Mouse (Mus musculus): ENCODE measurements around the gene Cdc25b. TPM values are rescaled to one million over a fixed set of nuclear protein-coding genes. Genes with fewer than 3 reads are reported as not detected.

Gene Cdc25b
- total and polyA plus RNA-seq, 3 experiments = 4.3 to 12.5 (median 10.3) TPM

- peaks cover 29% of the 10 kb centered on the region for H3K4me1 ChIP-seq (ENCODE audit: control insufficient read depth, insufficient read depth, low read length)
- 34% methylated on average over 5 of the region's 5 CpGs for WGBS
- H3K36me3 ChIP-seq (ENCODE audit: control insufficient read depth, insufficient read depth, low read length) = peaks cover 30% of the 10 kb centered on the region
- no peaks in the 10 kb centered on the region for H3K79me2 ChIP-seq (replicated peaks; ENCODE audit: control insufficient read depth, insufficient read depth, low read length)
- intact Hi-C loops (cut with DNase I) = loop anchor here (2.0 kb wide), 1 partner anchor 16 kb away; no protein-coding TSS in a partner anchor
- H3K27ac ChIP-seq = peak overlapping the region; percentile 77
- no peaks in the 10 kb centered on the region for H3K27me3 ChIP-seq (ENCODE audit: control insufficient read depth, insufficient read depth, low read length)
- no peak overlapping the region; the same call in 1 of the 2 replicates for H3K4me3 ChIP-seq
- DNase-seq = peak in 1 of 2 experiments; percentile 36
- peak overlapping the region; percentile 22; the same call in 1 of the 2 replicates for H3K9ac ChIP-seq (ENCODE audit: low read depth, low read length)
- TF ChIP-seq CTCF (IDR thresholded peaks at IDR 0.05) (no peak), POLR2A (IDR thresholded peaks at IDR 0.05; ENCODE audit: insufficient read depth, low read depth, low read length) (0 out of 2 replicates have a peak, but pooled peaks have one; percentile 3), EP300 (IDR thresholded peaks at IDR 0.05; ENCODE audit: insufficient read depth, low read depth, low read length) (no peak)
Observed at GRCm38 (mm10) chr2:131140533-131140905, 46.2 kb upstream of the Cdc25b start.

GRCm38 (mm10) chr2:131141336-131141986 lies 45.3 kb upstream of the Cdc25b start:
- intact Hi-C loops (cut with DNase I) = loop anchor here (2.0 kb wide), 1 partner anchor 17 kb away; no protein-coding TSS in a partner anchor
- Histone ChIP-seq H3K79me2 (replicated peaks; ENCODE audit: control insufficient read depth, insufficient read depth, low read length) (no peaks in the 10 kb centered on the region), H3K36me3 (ENCODE audit: control insufficient read depth, insufficient read depth, low read length) (peaks cover 23% of the 10 kb centered on the region), H3K4me3 (no peak overlapping the region), H3K4me1 (ENCODE audit: control insufficient read depth, insufficient read depth, low read length) (peaks cover 26% of the 10 kb centered on the region), H3K9ac (ENCODE audit: low read depth, low read length) (peak overlapping the region; percentile 4; the same call in 1 of the 2 replicates), H3K27ac (peak overlapping the region; percentile 77), H3K27me3 (ENCODE audit: control insufficient read depth, insufficient read depth, low read length) (no peaks in the 10 kb centered on the region)
- DNase-seq = peak in 1 of 2 experiments; percentile 23
- WGBS = 77% methylated on average over 8 of the region's 8 CpGs
- TF ChIP-seq EP300 (IDR thresholded peaks at IDR 0.05; ENCODE audit: insufficient read depth, low read depth, low read length) = no peak

GRCm38 (mm10) chr2:131142592-131142991 lies 44.2 kb upstream of the Cdc25b start:
- H3K4me1 ChIP-seq (ENCODE audit: control insufficient read depth, insufficient read depth, low read length) = peaks cover 24% of the 10 kb centered on the region
- peak; percentile 96 for TF ChIP-seq CTCF (IDR thresholded peaks at IDR 0.05)
- TF ChIP-seq POLR2A (IDR thresholded peaks at IDR 0.05; ENCODE audit: insufficient read depth, low read depth, low read length) = no peak
- peak; percentile 59; the same call in 1 of the 2 replicates for TF ChIP-seq EP300 (IDR thresholded peaks at IDR 0.05; ENCODE audit: insufficient read depth, low read depth, low read length)
- DNase-seq = peak; percentile 82 to 87
- H3K36me3 ChIP-seq (ENCODE audit: control insufficient read depth, insufficient read depth, low read length) = peaks cover 18% of the 10 kb centered on the region
- H3K9ac ChIP-seq (ENCODE audit: low read depth, low read length) = no peak overlapping the region
- 25% methylated on average over 18 of the region's 18 CpGs for WGBS
- peak overlapping the region; percentile 77 for H3K27ac ChIP-seq
- intact Hi-C loops (cut with DNase I) = loop anchor here (1.0 kb wide), 1 partner anchor 47 kb away; no protein-coding TSS in a partner anchor
- no peak overlapping the region for H3K4me3 ChIP-seq
- H3K27me3 ChIP-seq (ENCODE audit: control insufficient read depth, insufficient read depth, low read length) = no peaks in the 10 kb centered on the region
- H3K79me2 ChIP-seq (replicated peaks; ENCODE audit: control insufficient read depth, insufficient read depth, low read length) = no peaks in the 10 kb centered on the region

- Histone ChIP-seq H3K4me1 (ENCODE audit: control insufficient read depth, insufficient read depth, low read length) (peaks cover 24% of the 10 kb centered on the region), H3K79me2 (replicated peaks; ENCODE audit: control insufficient read depth, insufficient read depth, low read length) (no peaks in the 10 kb centered on the region), H3K4me3 (no peak overlapping the region), H3K27me3 (ENCODE audit: control insufficient read depth, insufficient read depth, low read length) (no peaks in the 10 kb centered on the region), H3K9ac (ENCODE audit: low read depth, low read length) (no peak overlapping the region), H3K27ac (peak overlapping the region; percentile 77), H3K36me3 (ENCODE audit: control insufficient read depth, insufficient read depth, low read length) (peaks cover 13% of the 10 kb centered on the region)
- DNase-seq = no peak
- whole genome bisulfite sequencing = 72% methylated on average over 22 of the region's 22 CpGs
- TF ChIP-seq CTCF (IDR thresholded peaks at IDR 0.05) (no peak), EP300 (IDR thresholded peaks at IDR 0.05; ENCODE audit: insufficient read depth, low read depth, low read length) (no peak), POLR2A (IDR thresholded peaks at IDR 0.05; ENCODE audit: insufficient read depth, low read depth, low read length) (no peak)
- intact Hi-C loops (cut with DNase I) = no loop called here
Observed at GRCm38 (mm10) chr2:131143007-131143780, 43.6 kb upstream of the Cdc25b start.

- Histone ChIP-seq H3K27me3 (ENCODE audit: control insufficient read depth, insufficient read depth, low read length) (no peaks in the 10 kb centered on the region), H3K36me3 (ENCODE audit: control insufficient read depth, insufficient read depth, low read length) (peaks cover 5% of the 10 kb centered on the region), H3K79me2 (replicated peaks; ENCODE audit: control insufficient read depth, insufficient read depth, low read length) (no peaks in the 10 kb centered on the region), H3K4me3 (no peak overlapping the region), H3K27ac (no peak overlapping the region), H3K4me1 (ENCODE audit: control insufficient read depth, insufficient read depth, low read length) (peaks cover 16% of the 10 kb centered on the region), H3K9ac (ENCODE audit: low read depth, low read length) (no peak overlapping the region)
- intact Hi-C loops (cut with DNase I) = no loop called here
- 73% methylated on average over 13 of the region's 13 CpGs for WGBS
- TF ChIP-seq CTCF (IDR thresholded peaks at IDR 0.05) (no peak), POLR2A (IDR thresholded peaks at IDR 0.05; ENCODE audit: insufficient read depth, low read depth, low read length) (no peak), EP300 (IDR thresholded peaks at IDR 0.05; ENCODE audit: insufficient read depth, low read depth, low read length) (no peak)
- DNase-seq = peak in 1 of 2 experiments; percentile 23
Observed at GRCm38 (mm10) chr2:131145121-131145520, 41.6 kb upstream of the Cdc25b start.

Measured in heart, adult 2 months (tissue).